8 mouse cellular contexts compared by ENCODE assay signal in genomic region chr14:103012563-103013150, GRCm38 (mm10). TPM values are rescaled to one million over a fixed set of nuclear protein-coding genes. Genes with fewer than 3 reads are reported as not detected.
DNase-seq lines count a peak whose midpoint lies in the region; ATAC-seq and TF ChIP-seq lines count a peak whose summit lies in the region.

No protein-coding gene starts in this region.

- H3K36me3 ChIP-seq in heart, postnatal 0 days (replicated peaks; ENCODE audit: control insufficient read depth, insufficient read depth, low read length) = no peaks in the 10 kb centered on the region
- H3K36me3 ChIP-seq in liver, embryonic 13.5 days = no peaks in the 10 kb centered on the region
- H3K36me3 ChIP-seq in splenic B cell, adult 2 months (ENCODE audit: control insufficient read depth, insufficient read depth, low read length, poor library complexity, severe bottlenecking) = no peaks in the 10 kb centered on the region

- H3K4me3 ChIP-seq in bone marrow, adult 2 months (replicated peaks; ENCODE audit: control insufficient read depth, low read depth, low read length) = no peak overlapping the region
- no peak overlapping the region for H3K4me3 ChIP-seq in embryonic fibroblast, embryonic 13.5 days (ENCODE audit: insufficient read depth, low read length)
- H3K4me3 ChIP-seq in heart, postnatal 0 days (ENCODE audit: low read depth, low read length) = no peak overlapping the region
- H3K4me3 ChIP-seq in liver, embryonic 13.5 days (replicated peaks) = no peak overlapping the region

- H3K27ac ChIP-seq in bone marrow, adult 2 months (ENCODE audit: control insufficient read depth, insufficient read depth, low read depth, low read length, poor library complexity) = no peak overlapping the region
- H3K27ac ChIP-seq in embryonic fibroblast, embryonic 13.5 days (ENCODE audit: insufficient read depth, low read length) = no peak overlapping the region
- H3K27ac ChIP-seq in heart, postnatal 0 days (ENCODE audit: low read depth) = 0 out of 2 replicates have a peak overlapping the region, but pooled peaks have one; percentile 11
- no peak overlapping the region for H3K27ac ChIP-seq in liver, embryonic 13.5 days

- no peak overlapping the region for H3K9ac ChIP-seq in heart, postnatal 0 days (replicated peaks; ENCODE audit: low read depth, low read length)
- H3K9ac ChIP-seq in liver, embryonic 13.5 days = peak overlapping the region; percentile 6; the same call in 1 of the 2 replicates

- TF ChIP-seq CTCF in bone marrow, adult 2 months (IDR thresholded peaks at IDR 0.05; ENCODE audit: control insufficient read depth, insufficient read depth, low read length) = peak; percentile 92
- TF ChIP-seq CTCF in embryonic fibroblast, embryonic 13.5 days (IDR thresholded peaks at IDR 0.05; ENCODE audit: borderline replicate concordance, insufficient read depth, low read length) = peak; percentile 82; the same call in 1 of the 2 replicates
- peak; percentile 82 for TF ChIP-seq CTCF in heart, postnatal 0 days (IDR thresholded peaks at IDR 0.05; ENCODE audit: low read depth)

- peak; percentile 25 to 37 for DNase-seq in CD8-positive naive resting alpha-beta T cell, adult 2 months (ENCODE audit: low read depth in 2 of 2, low spot score in 2 of 2)
- peak; percentile 70 for DNase-seq in heart, postnatal 0 days (ENCODE audit: low spot score)
- DNase-seq in kidney, postnatal 25 days = peak; percentile 69 to 71
- peak; percentile 27 for DNase-seq in liver, embryonic 13.5 days
- peak; percentile 64 to 71 for DNase-seq in natural killer cell, adult 2 months (ENCODE audit: low spot score in 2 of 2)
- peak; percentile 89 for DNase-seq in splenic B cell, adult 2 months (ENCODE audit: low read depth, low spot score)

- peak; percentile 91 for ATAC-seq in heart, postnatal 0 days (ENCODE audit: insufficient read depth, low read depth)
- peak; percentile 80 for ATAC-seq in liver, embryonic 13.5 days (ENCODE audit: low read depth)

- no peak for TF ChIP-seq POLR2A in bone marrow, adult 2 months (IDR thresholded peaks at IDR 0.05; ENCODE audit: borderline replicate concordance, control insufficient read depth, low read depth, low read length)
- no peak for TF ChIP-seq POLR2A in embryonic fibroblast, embryonic 13.5 days (IDR thresholded peaks at IDR 0.05; ENCODE audit: low read depth, low read length)

- no peak overlapping the region for H3K4me2 ChIP-seq in heart, postnatal 0 days (ENCODE audit: low read depth, low read length)
- no peak overlapping the region for H3K4me2 ChIP-seq in liver, embryonic 13.5 days

- H3K4me1 ChIP-seq in bone marrow, adult 2 months (ENCODE audit: control insufficient read depth, insufficient read depth, low read length) = peaks cover 5% of the 10 kb centered on the region; the same call in 1 of the 2 replicates
- no peaks in the 10 kb centered on the region for H3K4me1 ChIP-seq in embryonic fibroblast, embryonic 13.5 days (ENCODE audit: control insufficient read depth, insufficient read depth, low read length)
- H3K4me1 ChIP-seq in heart, postnatal 0 days (ENCODE audit: control insufficient read depth, insufficient read depth) = no peaks in the 10 kb centered on the region
- H3K4me1 ChIP-seq in liver, embryonic 13.5 days (replicated peaks) = no peaks in the 10 kb centered on the region

- no peaks in the 10 kb centered on the region for H3K9me3 ChIP-seq in heart, postnatal 0 days (replicated peaks; ENCODE audit: control insufficient read depth, low read length)
- H3K9me3 ChIP-seq in liver, embryonic 13.5 days (replicated peaks) = no peaks in the 10 kb centered on the region

- no peak for TF ChIP-seq EP300 in heart, postnatal 0 days (IDR thresholded peaks at IDR 0.05; ENCODE audit: low read depth)

- H3K27me3 ChIP-seq in heart, postnatal 0 days (ENCODE audit: control insufficient read depth, insufficient read depth, low read length) = no peaks in the 10 kb centered on the region
- H3K27me3 ChIP-seq in liver, embryonic 13.5 days = no peaks in the 10 kb centered on the region
- H3K27me3 ChIP-seq in splenic B cell, adult 2 months (ENCODE audit: control insufficient read depth, insufficient read depth, low read length, poor library complexity, severe bottlenecking) = no peaks in the 10 kb centered on the region

- 20% methylated on average over 4 of the region's 4 CpGs for WGBS in bone marrow, adult 2 months
- 25% methylated on average over 4 of the region's 4 CpGs for WGBS in heart, postnatal 0 days
- WGBS in liver, embryonic 13.5 days (ENCODE audit: insufficient replicate concordance) = 13% methylated on average over 4 of the region's 4 CpGs

RNA-seq across cellular contexts. Expression of gene Kctd12, which starts 30.2 kb away (rescaled TPM):
- polyA plus RNA-seq in bone marrow, adult 2 months (2011; ENCODE audit: insufficient read depth, insufficient read length, low replicate concordance, missing spikeins) = 14.0 and 17.9 TPM in 2 replicates
- polyA plus RNA-seq in embryonic fibroblast, embryonic 13.5 days (2011; ENCODE audit: insufficient read length, low read depth, missing spikeins) = 19.0 and 38.8 TPM in 2 replicates
- total RNA-seq in heart, postnatal 0 days (2014; rRNA removed; ENCODE audit: low replicate concordance) = 28.2 and 32.3 TPM in 2 replicates
- polyA plus RNA-seq in heart, postnatal 0 days (2015; fragmentation: Nextera tagmentation; extraction: Ambion mirVana) = 4.6 and 6.4 TPM in 2 replicates
- polyA plus RNA-seq in liver, embryonic 13.5 days (2015; fragmentation: Nextera tagmentation; extraction: Ambion mirVana) = 1.9 and 2.3 TPM in 2 replicates

RNA-seq across cellular contexts. Expression of gene Acod1, which starts 34.1 kb away (rescaled TPM):
- not detected in 2 replicates for polyA plus RNA-seq in bone marrow, adult 2 months (2011; ENCODE audit: insufficient read depth, insufficient read length, low replicate concordance, missing spikeins)
- not detected in 2 replicates for polyA plus RNA-seq in embryonic fibroblast, embryonic 13.5 days (2011; ENCODE audit: insufficient read length, low read depth, missing spikeins)
- total RNA-seq in heart, postnatal 0 days (2014; rRNA removed; ENCODE audit: low replicate concordance) = not detected in 2 replicates
- 0.07 TPM in 1 of 2 replicates, not detected in the other for polyA plus RNA-seq in heart, postnatal 0 days (2015; fragmentation: Nextera tagmentation; extraction: Ambion mirVana)
- 0.09 and 0.12 TPM in 2 replicates for polyA plus RNA-seq in liver, embryonic 13.5 days (2015; fragmentation: Nextera tagmentation; extraction: Ambion mirVana)

RNA-seq across cellular contexts. Expression of gene Cln5, which starts 57.4 kb away (rescaled TPM):
- polyA plus RNA-seq in bone marrow, adult 2 months (2011; ENCODE audit: insufficient read depth, insufficient read length, low replicate concordance, missing spikeins) = 4.9 and 15.5 TPM in 2 replicates
- 50.8 and 52.9 TPM in 2 replicates for polyA plus RNA-seq in embryonic fibroblast, embryonic 13.5 days (2011; ENCODE audit: insufficient read length, low read depth, missing spikeins)
- total RNA-seq in heart, postnatal 0 days (2014; rRNA removed; ENCODE audit: low replicate concordance) = 14.7 and 17.3 TPM in 2 replicates
- 21.8 and 22.9 TPM in 2 replicates for polyA plus RNA-seq in heart, postnatal 0 days (2015; fragmentation: Nextera tagmentation; extraction: Ambion mirVana)
- polyA plus RNA-seq in liver, embryonic 13.5 days (2015; fragmentation: Nextera tagmentation; extraction: Ambion mirVana) = 20.9 and 25.2 TPM in 2 replicates

Comparison
In these comparisons a context has a peak if more than half of its experiments do, and no peak if none do; other contexts are left out.
1. DNase-seq: peak in every context shown above with its lines; median percentile 89 in splenic B cell, adult 2 months; 70 in heart, postnatal 0 days; 70 in kidney, postnatal 25 days; 68 in natural killer cell, adult 2 months; 31 in CD8-positive naive resting alpha-beta T cell, adult 2 months; 27 in liver, embryonic 13.5 days.